Mouse (Mus musculus): Measurements from ENCODE around the gene Slc25a19.

- no peak for TF ChIP-seq POLR2A (IDR thresholded peaks at IDR 0.05; ENCODE audit: borderline replicate concordance, control insufficient read depth, low read depth, low read length)
- TF ChIP-seq CTCF (IDR thresholded peaks at IDR 0.05; ENCODE audit: control insufficient read depth, insufficient read depth, low read length) = no peak
Measured at GRCm38 (mm10) chr11:115611173-115611572, 16.9 kb downstream of the Slc25a19 start.

All from bone marrow, adult 2 months (tissue).